Mouse (Mus musculus) adrenal gland, postnatal 10 days (tissue): ENCODE data around the gene Alox12. TPM values are rescaled to one million over a fixed set of nuclear protein-coding genes. Genes with fewer than 3 reads are reported as not detected.
A peak's percentile ranks its signal among the peaks of the same experiment; 100 is the strongest.

Experiments
- DNase-seq: peaks from one replicate; pipeline ENCODE4 v3.0.0; 2021; ENCODE audit warnings: mixed read lengths
- long read RNA-seq, 2 experiments: library from polyadenylated mRNA; stranded (forward); transcript quantifications; one replicate each; pipeline ENCODE4 v2.0.0; 2021
- total RNA-seq, 2 experiments: library from RNA; stranded (reverse); gene quantifications; 2 replicates each; pipeline ENCODE4 v1.2.3; 2021

Alox12 gene
- 1 to 10 TPM; 2.4 to 2.7 TPM for total RNA-seq
- long read RNA-seq, experiment 1, partial matches to known transcripts = 1 of 3 reads
- long read RNA-seq, experiment 1, other reads (novel, unspliced or antisense) = 1 of 3 reads
- long read RNA-seq, experiment 2, partial matches to known transcripts = 0 of 4 reads
- long read RNA-seq, experiment 2, other reads (novel, unspliced or antisense) = 3 of 4 reads

GRCm38 (mm10) chr11:70254931-70255531, at the start of gene Alox12:
Gene Alox12, minus strand, starts transcription at chr11:70255353.
- DNase-seq = peak; percentile 70

GRCm38 (mm10) chr11:70302293-70302692, 47.1 kb upstream of the Alox12 start:
- no peak for DNase-seq

DNA sequence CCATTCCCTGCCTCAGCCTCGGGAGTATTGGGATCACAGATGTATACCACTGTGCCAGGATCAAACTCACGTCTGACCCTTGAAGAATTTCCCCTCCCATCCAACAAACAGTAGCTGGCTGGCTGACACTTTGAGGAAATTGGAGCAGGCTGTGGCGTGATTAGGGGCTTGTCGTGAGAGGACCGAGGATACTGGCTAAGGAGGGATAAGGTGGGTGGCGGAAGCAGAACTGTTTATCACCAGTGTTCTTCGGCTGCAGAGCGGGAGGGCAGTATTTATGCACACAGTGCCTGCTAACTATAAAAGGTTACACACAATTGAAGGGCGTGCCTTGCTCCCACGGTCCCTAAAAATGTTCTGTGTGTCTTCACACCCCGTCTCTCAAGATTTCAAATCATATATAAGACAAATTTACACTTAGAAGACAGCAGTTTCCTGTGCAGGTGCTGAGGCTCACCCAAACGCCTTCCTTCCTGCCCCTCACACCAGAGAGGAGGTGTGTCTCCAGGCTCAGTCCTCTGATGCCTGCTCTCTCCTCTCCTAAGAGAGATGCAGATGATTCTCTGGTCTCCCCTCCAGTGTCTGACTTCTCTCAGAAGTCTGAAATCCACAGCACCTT, 42.8 kb upstream of the Alox12 start:
- no peak for DNase-seq

GRCm38 (mm10) chr11:70297405-70297804, 42.3 kb upstream of the Alox12 start:
- no peak for DNase-seq

DNA sequence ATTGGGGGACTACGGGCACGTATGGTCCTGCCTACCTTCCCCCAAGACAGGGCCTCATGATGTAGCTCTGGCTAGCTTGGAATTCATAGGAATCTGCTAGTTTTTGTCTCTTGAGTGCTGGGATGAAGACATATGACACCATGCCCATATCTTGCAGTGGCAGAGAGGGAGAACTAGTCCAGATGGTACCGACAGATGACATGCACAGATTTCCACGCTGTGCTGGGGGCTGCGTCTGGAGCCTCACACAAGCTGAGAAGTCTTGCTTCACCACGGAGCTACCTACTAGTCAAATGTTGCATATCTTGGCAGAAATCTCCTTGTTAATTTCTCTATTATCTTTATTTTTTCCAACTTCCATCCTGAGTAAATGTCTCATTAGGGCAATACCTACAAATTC, 38.7 kb upstream of the Alox12 start:
- no peak for DNase-seq

- DNase-seq = no peak
Measured at GRCm38 (mm10) chr11:70291235-70291634, 36.1 kb upstream of the Alox12 start.

DNA sequence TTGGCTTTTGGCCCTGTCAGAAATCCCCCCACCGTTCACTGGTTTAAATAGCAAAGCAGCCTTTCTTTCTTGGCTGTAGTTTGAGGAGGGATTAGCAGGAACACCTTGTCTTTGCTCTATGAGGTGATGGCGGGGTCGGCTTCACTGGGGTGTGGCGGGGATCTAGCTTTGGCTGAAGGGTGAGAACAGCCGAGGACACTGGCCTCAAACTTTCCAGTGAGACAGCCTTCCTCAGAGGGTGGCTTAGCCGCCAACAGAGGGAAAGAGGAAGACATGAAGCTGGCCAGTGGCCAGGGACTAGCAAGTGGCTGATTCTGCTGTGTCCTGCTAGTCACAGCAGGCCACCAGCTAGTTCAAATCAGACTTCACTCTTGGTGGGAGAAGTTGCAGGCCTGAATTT, 34.1 kb upstream of the Alox12 start:
- no peak for DNase-seq

DNA sequence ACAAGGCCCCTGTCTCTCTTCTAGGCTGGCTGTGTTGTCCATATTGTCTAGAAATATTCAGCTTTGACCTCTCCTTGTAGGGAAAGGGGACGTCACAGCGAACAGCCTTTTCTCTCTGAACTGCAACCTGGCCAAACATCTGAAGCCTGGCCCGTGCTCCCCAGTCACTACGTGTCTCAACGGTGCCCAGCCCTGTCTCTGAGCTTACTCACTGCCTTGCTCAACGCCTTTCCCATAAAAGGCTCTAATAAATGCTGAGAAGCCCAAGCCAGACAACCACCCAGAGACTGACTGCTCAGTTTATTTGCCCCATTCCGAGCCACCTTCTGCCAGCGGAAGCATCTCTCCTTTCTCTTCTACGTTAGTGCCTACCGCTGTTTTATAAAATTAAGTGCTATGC, 32.9 kb upstream of the Alox12 start:
- no peak for DNase-seq

GRCm38 (mm10) chr11:70285686-70286085, 30.5 kb upstream of the Alox12 start:
- DNase-seq = no peak

DNA sequence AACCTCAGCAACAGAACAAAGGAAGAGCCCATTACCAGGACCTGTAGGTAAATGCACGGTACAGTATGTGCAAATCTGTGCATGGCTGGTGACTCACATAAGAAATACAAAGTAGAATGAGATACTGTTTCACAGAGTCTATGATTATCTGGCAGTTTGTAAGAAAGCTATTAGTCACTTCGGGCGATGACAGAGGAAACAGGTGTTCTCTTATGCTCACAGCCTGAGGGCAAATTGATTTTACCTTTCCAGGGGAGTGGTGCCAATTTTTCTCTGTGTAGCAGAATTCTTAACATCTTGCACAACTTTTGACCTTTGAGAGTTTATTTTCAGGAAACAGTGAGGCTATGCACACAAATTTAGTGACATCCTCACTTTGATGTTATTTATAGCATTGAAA, 29.6 kb upstream of the Alox12 start:
- DNase-seq = no peak

DNA sequence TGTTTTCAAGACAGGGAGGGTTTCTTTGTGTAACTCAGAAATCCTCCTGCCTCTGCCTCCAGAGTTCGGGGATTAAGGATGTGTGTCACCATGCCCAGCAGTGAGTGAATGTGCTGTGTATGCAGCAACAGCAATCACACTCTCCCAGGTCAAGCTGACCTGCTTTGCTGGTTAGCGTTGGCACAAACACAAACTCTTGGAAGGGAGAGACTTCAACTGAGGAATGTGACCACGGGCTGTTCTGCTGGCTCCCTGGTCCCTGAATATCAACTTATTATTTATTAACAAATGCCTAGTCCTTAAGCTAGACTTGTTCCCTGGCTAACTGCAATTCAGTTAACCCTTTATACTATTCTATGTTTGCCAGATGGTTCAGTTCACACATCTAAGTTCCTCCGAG, 28.5 kb upstream of the Alox12 start:
- no peak for DNase-seq

GRCm38 (mm10) chr11:70280441-70280840, 25.3 kb upstream of the Alox12 start:
- peak; percentile 25 for DNase-seq

DNA sequence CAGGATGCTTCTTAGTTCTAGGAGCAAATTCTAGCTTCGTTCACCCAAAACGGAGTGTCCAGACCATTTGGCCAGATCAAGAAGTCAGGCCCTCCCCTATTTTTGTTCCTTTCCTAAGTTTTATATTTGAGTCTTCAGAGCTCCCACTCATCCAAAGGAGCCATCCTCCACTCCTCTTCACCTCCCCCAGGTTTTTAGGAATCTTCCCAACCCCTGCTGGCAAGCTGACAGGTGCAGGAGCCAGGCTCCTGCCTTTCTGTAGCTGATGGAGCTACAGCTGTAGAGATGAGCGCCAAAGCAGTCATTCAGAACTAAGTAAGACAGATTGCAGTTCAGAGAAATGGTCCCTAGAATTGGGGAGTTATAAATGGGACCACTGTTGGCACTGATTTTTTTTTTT, 23.8 kb upstream of the Alox12 start:
- no peak for DNase-seq

DNA sequence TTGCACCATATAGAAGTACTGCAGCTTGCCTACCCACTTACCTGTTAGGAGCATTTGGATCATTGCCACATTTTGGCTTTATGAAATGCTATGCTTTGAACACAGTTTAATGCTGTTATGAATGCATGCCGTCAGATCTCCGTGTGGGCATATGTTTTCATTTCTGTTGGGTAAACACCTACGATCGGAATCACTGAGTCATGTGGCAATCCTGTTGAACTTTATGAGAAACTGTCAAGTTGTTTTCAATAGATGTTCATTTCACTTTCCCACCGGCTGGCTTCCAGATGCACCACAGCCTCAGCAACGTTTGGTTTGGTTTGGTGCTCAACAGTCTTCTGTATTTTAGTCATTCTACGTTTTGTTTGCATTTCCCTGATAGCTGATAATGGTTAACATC, 16.5 kb upstream of the Alox12 start:
- no peak for DNase-seq

- peak; percentile 24 for DNase-seq
Measured at GRCm38 (mm10) chr11:70266405-70266804, 11.3 kb upstream of the Alox12 start.

- no peak for DNase-seq
Measured at GRCm38 (mm10) chr11:70265819-70266218, 10.7 kb upstream of the Alox12 start.

GRCm38 (mm10) chr11:70265252-70265651, 10.1 kb upstream of the Alox12 start:
- DNase-seq = no peak

GRCm38 (mm10) chr11:70259035-70259434, 3.9 kb upstream of the Alox12 start:
- no peak for DNase-seq

DNA sequence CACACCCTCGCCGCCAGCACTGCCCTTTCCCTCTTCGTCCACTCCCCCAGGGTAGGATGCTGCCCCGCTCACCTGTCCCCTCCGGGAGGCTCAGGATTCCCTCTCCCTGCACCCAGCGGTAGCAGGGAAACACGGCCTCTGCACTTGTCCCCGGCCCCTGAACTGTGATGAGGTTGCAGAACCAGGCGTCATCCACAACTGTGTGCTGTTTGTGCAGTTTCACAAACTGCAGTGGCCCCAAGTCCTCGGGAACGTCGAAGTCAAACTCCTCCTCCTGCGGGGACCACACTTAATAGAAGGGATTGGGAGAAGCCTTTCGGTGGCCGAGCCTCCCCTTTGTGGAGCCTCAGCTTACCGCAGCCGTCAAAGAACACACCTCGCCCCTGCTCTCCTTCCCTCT, 816 bp downstream of the Alox12 start:
- DNase-seq = peak; percentile 3

DNA sequence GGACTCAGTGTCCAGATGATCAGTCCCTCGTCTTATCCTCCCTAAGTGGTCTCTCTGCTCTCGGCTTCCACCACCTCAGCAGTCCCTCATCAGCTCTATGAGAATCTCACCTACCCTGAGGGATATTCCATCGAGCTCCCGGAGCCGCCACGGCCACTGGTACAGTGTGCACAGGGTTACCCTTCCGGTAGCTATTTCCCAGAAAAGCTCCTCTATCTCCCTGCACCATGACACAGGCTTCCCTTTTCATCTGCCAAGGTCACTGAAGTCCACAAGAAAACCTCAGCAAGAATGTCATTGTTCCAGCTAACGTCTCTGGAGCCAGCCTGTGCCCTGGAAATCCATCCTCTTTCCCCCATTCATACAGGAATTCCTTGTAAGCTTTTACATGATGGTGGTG, 3.3 kb downstream of the Alox12 start:
- DNase-seq = no peak

DNA sequence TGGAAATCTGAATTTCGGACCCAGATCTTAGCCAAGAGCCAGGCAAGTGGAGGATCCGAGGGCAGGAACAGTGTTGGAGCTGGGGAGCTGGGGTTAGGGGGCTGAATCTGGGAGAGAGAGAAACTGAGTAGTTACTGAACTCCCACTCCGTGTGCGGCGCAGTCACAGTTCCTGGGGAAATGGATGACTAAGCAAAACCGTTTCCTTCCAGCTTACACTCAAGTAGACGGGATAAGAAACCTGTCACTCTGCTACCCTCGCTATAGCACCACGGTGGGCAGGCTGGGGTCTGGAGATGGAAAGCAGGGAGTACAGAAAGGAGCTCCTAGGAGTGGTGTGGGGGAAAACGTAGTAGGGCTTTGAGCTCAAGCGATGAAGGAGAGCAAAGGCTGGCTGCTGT, 5.0 kb downstream of the Alox12 start:
- no peak for DNase-seq

DNA sequence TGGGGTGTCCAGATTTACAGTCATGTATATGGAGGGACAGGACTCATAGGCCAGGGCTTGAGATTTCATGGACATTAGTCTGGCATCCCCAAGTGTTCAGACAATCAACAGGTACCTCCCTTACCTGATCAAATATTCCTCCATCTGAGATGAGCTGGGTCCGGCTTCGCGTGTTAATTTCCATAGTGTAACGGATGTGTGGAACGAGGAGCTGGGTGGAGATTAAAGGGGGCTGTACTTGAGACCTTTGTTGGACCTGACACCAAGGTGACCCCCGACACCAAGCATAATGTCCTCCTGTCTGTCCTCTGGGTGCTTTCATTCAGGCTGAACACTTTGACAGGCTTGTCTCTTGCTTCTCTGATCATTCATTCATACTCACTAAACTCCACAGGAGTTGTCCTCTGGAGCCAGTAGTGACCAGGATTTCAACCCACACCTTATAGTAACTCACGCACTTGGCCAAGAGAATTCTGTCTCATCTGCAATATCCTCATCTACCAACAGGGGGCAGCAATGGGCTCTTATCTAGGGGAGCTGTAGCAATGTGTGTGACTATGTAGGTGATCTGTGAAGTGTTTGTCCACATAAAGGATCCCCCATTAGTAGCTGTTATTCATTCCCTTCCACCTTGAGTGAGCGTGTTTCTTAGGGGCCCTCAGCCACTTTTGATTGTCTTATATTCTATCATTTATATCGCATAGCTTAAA, 7.9 kb downstream of the Alox12 start:
- DNase-seq = peak; percentile 88

DNA sequence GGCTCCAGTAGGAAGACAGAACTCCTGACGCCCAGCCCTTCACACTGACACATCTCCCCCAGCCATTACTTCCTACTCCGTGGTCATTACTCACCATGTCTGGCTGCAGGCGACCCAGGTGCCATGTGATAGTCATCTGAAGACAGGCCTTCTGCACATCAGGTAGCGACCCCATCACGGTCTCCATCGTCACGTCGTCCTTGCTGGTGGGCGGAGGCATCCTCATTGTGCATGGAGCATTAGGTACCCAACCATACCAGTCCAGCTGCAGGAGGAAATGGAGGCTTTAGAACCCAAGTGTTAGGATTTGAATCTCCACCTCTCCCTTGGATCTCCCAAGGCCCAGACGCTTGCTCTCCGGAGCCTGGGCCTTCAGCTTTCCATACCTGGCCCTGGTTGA, 12.6 kb downstream of the Alox12 start:
- DNase-seq = no peak
